Mouse (Mus musculus): ENCODE results near the gene Cpa2. TPM values are rescaled to one million over a fixed set of nuclear protein-coding genes. Genes with fewer than 3 reads are reported as not detected.

Cpa2 gene
- total and polyA plus RNA-seq, 3 experiments: 0.12 TPM; not detected in 2

GRCm38 (mm10) chr6:30589819-30590218 lies 48.4 kb downstream of the Cpa2 start:
- H3K27ac ChIP-seq: no peak overlapping the region
- intact Hi-C loops (cut with DNase I): no loop called here
- no peak overlapping the region for H3K9ac ChIP-seq (ENCODE audit: low read depth, low read length)
- 41% methylated on average over 2 of the region's 2 CpGs for WGBS
- no peak overlapping the region for H3K4me3 ChIP-seq
- H3K4me1 ChIP-seq (ENCODE audit: control insufficient read depth, insufficient read depth, low read length): no peaks in the 10 kb centered on the region
- no peaks in the 10 kb centered on the region for H3K79me2 ChIP-seq (replicated peaks; ENCODE audit: control insufficient read depth, insufficient read depth, low read length)
- DNase-seq: no peak
- no peaks in the 10 kb centered on the region for H3K36me3 ChIP-seq (ENCODE audit: control insufficient read depth, insufficient read depth, low read length)
- no peaks in the 10 kb centered on the region for H3K27me3 ChIP-seq (ENCODE audit: control insufficient read depth, insufficient read depth, low read length)
- TF ChIP-seq EP300 (IDR thresholded peaks at IDR 0.05; ENCODE audit: insufficient read depth, low read depth, low read length) (no peak), POLR2A (IDR thresholded peaks at IDR 0.05; ENCODE audit: insufficient read depth, low read depth, low read length) (no peak), CTCF (IDR thresholded peaks at IDR 0.05) (no peak)

- TF ChIP-seq CTCF (IDR thresholded peaks at IDR 0.05): no peak
- no peak for TF ChIP-seq POLR2A (IDR thresholded peaks at IDR 0.05; ENCODE audit: insufficient read depth, low read depth, low read length)
- no peak for TF ChIP-seq EP300 (IDR thresholded peaks at IDR 0.05; ENCODE audit: insufficient read depth, low read depth, low read length)
- WGBS: 75% methylated on average over 5 of the region's 5 CpGs
- Histone ChIP-seq H3K27ac (no peak overlapping the region), H3K79me2 (replicated peaks; ENCODE audit: control insufficient read depth, insufficient read depth, low read length) (no peaks in the 10 kb centered on the region), H3K4me3 (no peak overlapping the region), H3K9ac (ENCODE audit: low read depth, low read length) (no peak overlapping the region), H3K27me3 (ENCODE audit: control insufficient read depth, insufficient read depth, low read length) (no peaks in the 10 kb centered on the region), H3K4me1 (ENCODE audit: control insufficient read depth, insufficient read depth, low read length) (no peaks in the 10 kb centered on the region), H3K36me3 (ENCODE audit: control insufficient read depth, insufficient read depth, low read length) (no peaks in the 10 kb centered on the region)
- DNase-seq: no peak
- intact Hi-C loops (cut with DNase I): no loop called here
Measured at GRCm38 (mm10) chr6:30591851-30592404, 50.5 kb downstream of the Cpa2 start.

- DNase-seq: no peak
- no peak overlapping the region for H3K9ac ChIP-seq (ENCODE audit: low read depth, low read length)
- H3K4me3 ChIP-seq: no peak overlapping the region
- intact Hi-C loops (cut with DNase I): no loop called here
- no peak overlapping the region for H3K27ac ChIP-seq
- no peaks in the 10 kb centered on the region for H3K79me2 ChIP-seq (replicated peaks; ENCODE audit: control insufficient read depth, insufficient read depth, low read length)
- no peaks in the 10 kb centered on the region for H3K27me3 ChIP-seq (ENCODE audit: control insufficient read depth, insufficient read depth, low read length)
- no peak for TF ChIP-seq EP300 (IDR thresholded peaks at IDR 0.05; ENCODE audit: insufficient read depth, low read depth, low read length)
- TF ChIP-seq POLR2A (IDR thresholded peaks at IDR 0.05; ENCODE audit: insufficient read depth, low read depth, low read length): no peak
- TF ChIP-seq CTCF (IDR thresholded peaks at IDR 0.05): no peak
- no peaks in the 10 kb centered on the region for H3K4me1 ChIP-seq (ENCODE audit: control insufficient read depth, insufficient read depth, low read length)
- no peaks in the 10 kb centered on the region for H3K36me3 ChIP-seq (ENCODE audit: control insufficient read depth, insufficient read depth, low read length)
- 79% methylated on average over 10 of the region's 10 CpGs for WGBS
Measured at GRCm38 (mm10) chr6:30592417-30592974, 51.1 kb downstream of the Cpa2 start.

GRCm38 (mm10) chr6:30594364-30594763 lies 53.0 kb downstream of the Cpa2 start:
- Histone ChIP-seq H3K27ac (no peak overlapping the region), H3K4me1 (ENCODE audit: control insufficient read depth, insufficient read depth, low read length) (no peaks in the 10 kb centered on the region), H3K79me2 (replicated peaks; ENCODE audit: control insufficient read depth, insufficient read depth, low read length) (no peaks in the 10 kb centered on the region), H3K36me3 (ENCODE audit: control insufficient read depth, insufficient read depth, low read length) (no peaks in the 10 kb centered on the region), H3K27me3 (ENCODE audit: control insufficient read depth, insufficient read depth, low read length) (no peaks in the 10 kb centered on the region), H3K4me3 (no peak overlapping the region), H3K9ac (ENCODE audit: low read depth, low read length) (no peak overlapping the region)
- no peak for TF ChIP-seq CTCF (IDR thresholded peaks at IDR 0.05)
- DNase-seq: no peak
- 48% methylated on average over 7 of the region's 7 CpGs for WGBS
- intact Hi-C loops (cut with DNase I): no loop called here

- Histone ChIP-seq H3K79me2 (replicated peaks; ENCODE audit: control insufficient read depth, insufficient read depth, low read length) (no peaks in the 10 kb centered on the region), H3K27ac (no peak overlapping the region), H3K4me3 (no peak overlapping the region), H3K4me1 (ENCODE audit: control insufficient read depth, insufficient read depth, low read length) (no peaks in the 10 kb centered on the region), H3K36me3 (ENCODE audit: control insufficient read depth, insufficient read depth, low read length) (no peaks in the 10 kb centered on the region), H3K9ac (ENCODE audit: low read depth, low read length) (no peak overlapping the region), H3K27me3 (ENCODE audit: control insufficient read depth, insufficient read depth, low read length) (no peaks in the 10 kb centered on the region)
- intact Hi-C loops (cut with DNase I): no loop called here
- WGBS: 86% methylated on average over 8 of the region's 8 CpGs
- DNase-seq: no peak
- TF ChIP-seq CTCF (IDR thresholded peaks at IDR 0.05): no peak
- TF ChIP-seq POLR2A (IDR thresholded peaks at IDR 0.05; ENCODE audit: insufficient read depth, low read depth, low read length): no peak
- no peak for TF ChIP-seq EP300 (IDR thresholded peaks at IDR 0.05; ENCODE audit: insufficient read depth, low read depth, low read length)
Measured at GRCm38 (mm10) chr6:30596230-30596898, 55.0 kb downstream of the Cpa2 start.

DNA sequence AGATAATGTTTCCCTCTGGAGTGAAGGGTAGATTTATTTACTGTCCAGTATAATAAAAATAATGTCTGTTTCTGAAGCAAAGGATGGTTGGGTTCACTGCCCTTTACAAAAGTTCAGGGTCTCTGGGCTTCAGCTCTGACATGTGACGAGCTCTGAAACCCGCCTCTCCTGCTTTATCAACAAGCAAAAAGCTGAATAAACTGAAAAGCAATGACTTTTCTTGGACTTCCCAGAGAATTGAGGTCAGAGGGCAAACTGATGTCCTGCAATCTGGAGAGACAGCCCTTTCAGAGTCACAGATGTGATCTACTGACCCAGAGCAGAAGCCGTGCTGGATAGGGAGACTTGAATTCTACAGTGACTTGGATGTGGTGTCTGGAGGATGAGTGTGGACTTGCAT lies 58.7 kb downstream of the Cpa2 start:
- Histone ChIP-seq H3K4me1 (ENCODE audit: control insufficient read depth, insufficient read depth, low read length) (no peaks in the 10 kb centered on the region), H3K27me3 (ENCODE audit: control insufficient read depth, insufficient read depth, low read length) (no peaks in the 10 kb centered on the region), H3K9ac (ENCODE audit: low read depth, low read length) (no peak overlapping the region), H3K36me3 (ENCODE audit: control insufficient read depth, insufficient read depth, low read length) (no peaks in the 10 kb centered on the region), H3K79me2 (replicated peaks; ENCODE audit: control insufficient read depth, insufficient read depth, low read length) (no peaks in the 10 kb centered on the region), H3K27ac (no peak overlapping the region), H3K4me3 (no peak overlapping the region)
- DNase-seq: no peak
- WGBS: 66% methylated on average over 3 of the region's 3 CpGs
- intact Hi-C loops (cut with DNase I): no loop called here
- TF ChIP-seq EP300 (IDR thresholded peaks at IDR 0.05; ENCODE audit: insufficient read depth, low read depth, low read length) (no peak), POLR2A (IDR thresholded peaks at IDR 0.05; ENCODE audit: insufficient read depth, low read depth, low read length) (no peak), CTCF (IDR thresholded peaks at IDR 0.05) (no peak)

All from heart, adult 2 months (tissue).